Comparison of ENCODE assay signal across 31 mouse cellular contexts in genomic region chr12:80986628-80987027, GRCm38 (mm10). TPM values are rescaled to one million over a fixed set of nuclear protein-coding genes. Genes with fewer than 3 reads are reported as not detected.
DNase-seq lines count a peak whose midpoint lies in the region; ATAC-seq and TF ChIP-seq lines count a peak whose summit lies in the region.
"Had no signal": no experiment of that assay in that cellular context is flagged by ENCODE, and none has a peak within 500 bp of the region (broad histone marks: within the 10 kb centered on the region; RNA-seq: fewer than 3 reads in every experiment).

No protein-coding gene starts in this region.

- peak; percentile 36 for DNase-seq in intestine, embryonic 14.5 days (ENCODE audit: low spot score)
- no peak for DNase-seq in lung, postnatal 0 days (ENCODE audit: low spot score)
- DNase-seq in lung, adult 18-20 months: no peak
- no peak for DNase-seq in MEL (ENCODE audit: low read depth, low spot score)
- DNase-seq in frontal cortex, postnatal 14 days (ENCODE audit: low spot score in 2 of 2): no peak
- DNase-seq: adrenal gland, postnatal 25 days; cerebellum, adult 2 months; cerebellum, postnatal 14 days; gastrocnemius, postnatal 10 days; kidney, adult 2 months; kidney, postnatal 36 days; spleen, adult 18-20 months; thymus, postnatal 4 days had no signal

- no peaks in the 10 kb centered on the region for H3K79me2 ChIP-seq in MEL (ENCODE audit: control insufficient read depth, insufficient read depth, low read length, poor library complexity)

- 74% methylated on average over 4 of the region's 4 CpGs for WGBS in intestine, embryonic 14.5 days
- 81% methylated on average over 4 of the region's 4 CpGs for WGBS in intestine, embryonic 15.5 days
- WGBS in lung, postnatal 0 days: 75% methylated on average over 4 of the region's 4 CpGs

- H3K36me3 ChIP-seq in intestine, embryonic 14.5 days (ENCODE audit: control insufficient read depth, insufficient read depth, low read length): no peaks in the 10 kb centered on the region
- no peaks in the 10 kb centered on the region for H3K36me3 ChIP-seq in intestine, embryonic 15.5 days
- H3K36me3 ChIP-seq in lung, postnatal 0 days (ENCODE audit: insufficient read depth, low read length): no peaks in the 10 kb centered on the region
- no peaks in the 10 kb centered on the region; a peak in 1 of 4 replicates for H3K36me3 ChIP-seq in MEL (ENCODE audit: control insufficient read depth in 1 of 2, insufficient read depth in 2 of 2, low read length in 2 of 2)
- H3K36me3 ChIP-seq: forebrain, embryonic 15.5 days; G1E; heart, embryonic 10.5 days; heart, embryonic 15.5 days; limb, embryonic 13.5 days; midbrain, embryonic 15.5 days had no signal

- TF ChIP-seq RAD21 in MEL (IDR thresholded peaks at IDR 0.05; ENCODE audit: low read depth, low read length): peak; percentile 37

- H3K4me2 ChIP-seq in intestine, embryonic 14.5 days (ENCODE audit: low read length): no peak overlapping the region
- no peak overlapping the region for H3K4me2 ChIP-seq in intestine, embryonic 15.5 days (replicated peaks)
- no peak overlapping the region for H3K4me2 ChIP-seq in lung, postnatal 0 days (replicated peaks; ENCODE audit: low read depth, low read length)
- H3K4me2 ChIP-seq: forebrain, embryonic 15.5 days; heart, embryonic 15.5 days; limb, embryonic 13.5 days; midbrain, embryonic 15.5 days had no signal

- no peak for TF ChIP-seq POLR2A in MEL (IDR thresholded peaks at IDR 0.05; ENCODE audit: control insufficient read depth in 1 of 2, insufficient read depth in 1 of 2, low read depth in 1 of 2, low read length in 2 of 2, poor library complexity in 1 of 2)

- no peaks in the 10 kb centered on the region for H3K4me1 ChIP-seq in intestine, embryonic 14.5 days (replicated peaks; ENCODE audit: control insufficient read depth, insufficient read depth, low read length)
- no peaks in the 10 kb centered on the region for H3K4me1 ChIP-seq in intestine, embryonic 15.5 days (replicated peaks)
- no peaks in the 10 kb centered on the region for H3K4me1 ChIP-seq in lung, postnatal 0 days (ENCODE audit: insufficient read depth, low read depth, low read length)
- H3K4me1 ChIP-seq in MEL (ENCODE audit: control insufficient read depth in 1 of 2, insufficient read depth in 2 of 2, low read length in 2 of 2): peaks cover 0 to 3% of the 10 kb centered on the region in 2 experiments; a peak in 1 of 4 replicates
- H3K4me1 ChIP-seq: forebrain, embryonic 15.5 days; heart, embryonic 10.5 days; heart, embryonic 15.5 days; limb, embryonic 13.5 days; midbrain, embryonic 15.5 days had no signal

- no peak overlapping the region for H3K9ac ChIP-seq in intestine, embryonic 14.5 days (ENCODE audit: low read length)
- no peak overlapping the region for H3K9ac ChIP-seq in intestine, embryonic 15.5 days
- H3K9ac ChIP-seq in lung, postnatal 0 days (replicated peaks; ENCODE audit: low read depth): no peak overlapping the region
- H3K9ac ChIP-seq in MEL (ENCODE audit: control insufficient read depth, low read depth, low read length, poor library complexity, severe bottlenecking): no peak overlapping the region
- H3K9ac ChIP-seq: forebrain, embryonic 15.5 days; heart, embryonic 15.5 days; limb, embryonic 13.5 days; liver, embryonic 14.5 days; midbrain, embryonic 15.5 days had no signal

- H3K4me3 ChIP-seq in intestine, embryonic 14.5 days (ENCODE audit: low read depth, low read length): no peak overlapping the region
- no peak overlapping the region for H3K4me3 ChIP-seq in intestine, embryonic 15.5 days (replicated peaks)
- no peak overlapping the region for H3K4me3 ChIP-seq in lung, postnatal 0 days (ENCODE audit: low read depth, low read length)
- no peak overlapping the region for H3K4me3 ChIP-seq in MEL (ENCODE audit: control insufficient read depth in 1 of 2, insufficient read depth in 1 of 2, low read depth in 2 of 2, low read length in 2 of 2)
- H3K4me3 ChIP-seq: forebrain, embryonic 15.5 days; heart, embryonic 10.5 days; heart, embryonic 15.5 days; limb, embryonic 13.5 days; midbrain, embryonic 15.5 days had no signal

- TF ChIP-seq EP300 in lung, postnatal 0 days (IDR thresholded peaks at IDR 0.05): no peak
- no peak for TF ChIP-seq EP300 in MEL (IDR thresholded peaks at IDR 0.05; ENCODE audit: low read depth in 1 of 2, low read length in 2 of 2)

- H3K27ac ChIP-seq in intestine, embryonic 14.5 days (ENCODE audit: low read depth): no peak overlapping the region
- no peak overlapping the region for H3K27ac ChIP-seq in intestine, embryonic 15.5 days
- H3K27ac ChIP-seq in lung, postnatal 0 days (ENCODE audit: low read length): no peak overlapping the region
- no peak overlapping the region for H3K27ac ChIP-seq in MEL (ENCODE audit: control insufficient read depth, low read depth, low read length)
- H3K27ac ChIP-seq: forebrain, embryonic 15.5 days; heart, embryonic 10.5 days; heart, embryonic 15.5 days; limb, embryonic 13.5 days; liver, embryonic 14.5 days; macrophage; midbrain, embryonic 15.5 days had no signal

- 0 out of 2 replicates have a peak, but pooled peaks have one; percentile 12 for TF ChIP-seq CTCF in lung, postnatal 0 days (IDR thresholded peaks at IDR 0.05)
- TF ChIP-seq CTCF in MEL (IDR thresholded peaks at IDR 0.05 in 2 of 3, conservative IDR thresholded peaks at IDR 0.05 in 1 of 3; ENCODE audit: control insufficient read depth in 1 of 3, insufficient read depth in 1 of 3, low read depth in 2 of 3, low read length in 3 of 3, poor library complexity in 1 of 3, severe bottlenecking in 1 of 3): peak in 1 of 3 experiments; percentile 48; a peak in 2 of 6 replicates

- no peaks in the 10 kb centered on the region for H3K9me3 ChIP-seq in intestine, embryonic 14.5 days (ENCODE audit: control insufficient read depth, low read length)
- H3K9me3 ChIP-seq in intestine, embryonic 15.5 days: no peaks in the 10 kb centered on the region
- H3K9me3 ChIP-seq in lung, postnatal 0 days (ENCODE audit: low read length): no peaks in the 10 kb centered on the region
- H3K9me3 ChIP-seq in MEL (replicated peaks; ENCODE audit: insufficient read depth, low read length): no peaks in the 10 kb centered on the region
- H3K9me3 ChIP-seq: forebrain, embryonic 15.5 days; heart, embryonic 10.5 days; heart, embryonic 15.5 days; limb, embryonic 13.5 days; midbrain, embryonic 15.5 days had no signal

- no peaks in the 10 kb centered on the region for H3K27me3 ChIP-seq in intestine, embryonic 14.5 days (replicated peaks; ENCODE audit: control insufficient read depth, insufficient read depth, low read length)
- no peaks in the 10 kb centered on the region for H3K27me3 ChIP-seq in intestine, embryonic 15.5 days (replicated peaks)
- H3K27me3 ChIP-seq in lung, postnatal 0 days (replicated peaks; ENCODE audit: insufficient read depth, low read length): no peaks in the 10 kb centered on the region
- peaks cover 0 to 3% of the 10 kb centered on the region in 2 experiments; a peak in 2 of 4 replicates for H3K27me3 ChIP-seq in MEL (ENCODE audit: control insufficient read depth in 1 of 2, insufficient read depth in 2 of 2, low read length in 2 of 2)
- H3K27me3 ChIP-seq: forebrain, embryonic 15.5 days; heart, embryonic 15.5 days; midbrain, embryonic 15.5 days had no signal

- no peak for ATAC-seq in intestine, embryonic 14.5 days (replicated peaks; ENCODE audit: low FRiP score, low TSS enrichment, low read depth)
- no peak for ATAC-seq in intestine, embryonic 15.5 days
- ATAC-seq in lung, postnatal 0 days: no peak
- ATAC-seq in megakaryocyte progenitor cell, adult 5-6 weeks (replicated peaks; ENCODE audit: poor library complexity): peak; percentile 39; the same call in 1 of the 2 replicates
- ATAC-seq: forebrain, embryonic 15.5 days; midbrain, embryonic 15.5 days; Patski had no signal

TF ChIP-seq in MEL, 35 proteins besides CTCF, POLR2A, EP300 and RAD21:
- peak; percentile 40 for TF ChIP-seq SMC3 (IDR thresholded peaks at IDR 0.05; ENCODE audit: low read depth, low read length)
- no peak for TF ChIP-seq TCF12 (IDR thresholded peaks at IDR 0.05; ENCODE audit: low read depth, low read length)

RNA-seq across cellular contexts. Expression of gene Slc10a1, which starts 18.1 kb away (rescaled TPM):
- 0.50 and 0.74 TPM in 2 replicates for polyA plus RNA-seq in intestine, embryonic 14.5 days (2014; fragmentation: Nextera tagmentation; extraction: Ambion mirVana)
- 0.36 and 0.47 TPM in 2 replicates for polyA plus RNA-seq in intestine, embryonic 15.5 days (2015; fragmentation: Nextera tagmentation; extraction: Ambion mirVana)
- polyA plus RNA-seq in lung, postnatal 0 days (2015; fragmentation: Nextera tagmentation; extraction: Ambion mirVana): 0.47 and 0.57 TPM in 2 replicates
- total RNA-seq in MEL (2012; rRNA removed): 0.12 TPM in 1 of 2 replicates, not detected in the other
- under 1 TPM in 1 of 2 experiments, not detected in 1; 0.18 TPM for polyA plus RNA-seq in MEL (2012; ENCODE audit: insufficient read depth in 1 of 2, insufficient read length in 2 of 2, low read depth in 1 of 2, low replicate concordance in 2 of 2, missing spikeins in 1 of 2)
- total RNA-seq in megakaryocyte progenitor cell, adult 5-6 weeks (2015): not detected in 2 replicates
- total RNA-seq in megakaryocyte progenitor cell, adult 5-6 weeks (2017): not detected in 2 replicates
- total RNA-seq: adrenal gland, postnatal 25 days; heart, postnatal 25 days; layer of hippocampus, adult 8-10 months; layer of hippocampus, postnatal 25 days; left cerebral cortex, adult 8-10 months; left cerebral cortex, postnatal 36 days had no signal
- polyA plus RNA-seq: C2C12; cerebellum, adult 2 months; G1E; gonadal fat pad, adult 2 months; macrophage had no signal

RNA-seq across cellular contexts. Expression of gene Smoc1, which starts 40.0 kb away (rescaled TPM):
- polyA plus RNA-seq in intestine, embryonic 14.5 days (2014; fragmentation: Nextera tagmentation; extraction: Ambion mirVana): 8.8 and 10.9 TPM in 2 replicates
- polyA plus RNA-seq in intestine, embryonic 15.5 days (2015; fragmentation: Nextera tagmentation; extraction: Ambion mirVana): 8.1 and 9.6 TPM in 2 replicates
- polyA plus RNA-seq in lung, postnatal 0 days (2015; fragmentation: Nextera tagmentation; extraction: Ambion mirVana): 0.19 and 0.45 TPM in 2 replicates
- 18.8 and 22.4 TPM in 2 replicates for total RNA-seq in MEL (2012; rRNA removed)
- 10 to 100 TPM in 1 of 2 experiments, not detected in 1; 23.3 TPM for polyA plus RNA-seq in MEL (2012; ENCODE audit: insufficient read depth in 1 of 2, insufficient read length in 2 of 2, low read depth in 1 of 2, low replicate concordance in 2 of 2, missing spikeins in 1 of 2)
- 0.54 and 0.83 TPM in 2 replicates for total RNA-seq in megakaryocyte progenitor cell, adult 5-6 weeks (2015)
- total RNA-seq in megakaryocyte progenitor cell, adult 5-6 weeks (2017): 1.6 and 1.7 TPM in 2 replicates

RNA-seq across cellular contexts. Expression of gene Srsf5, which starts 41.3 kb away (rescaled TPM):
- polyA plus RNA-seq in intestine, embryonic 14.5 days (2014; fragmentation: Nextera tagmentation; extraction: Ambion mirVana): 350 and 386 TPM in 2 replicates
- polyA plus RNA-seq in intestine, embryonic 15.5 days (2015; fragmentation: Nextera tagmentation; extraction: Ambion mirVana): 515 and 607 TPM in 2 replicates
- 442 and 529 TPM in 2 replicates for polyA plus RNA-seq in lung, postnatal 0 days (2015; fragmentation: Nextera tagmentation; extraction: Ambion mirVana)
- 401 and 419 TPM in 2 replicates for total RNA-seq in MEL (2012; rRNA removed)
- 100 to 1,000 TPM; 276 to 460 TPM for polyA plus RNA-seq in MEL (2012; ENCODE audit: insufficient read depth in 1 of 2, insufficient read length in 2 of 2, low read depth in 1 of 2, low replicate concordance in 2 of 2, missing spikeins in 1 of 2)
- 254 and 283 TPM in 2 replicates for total RNA-seq in megakaryocyte progenitor cell, adult 5-6 weeks (2015)
- 684 and 913 TPM in 2 replicates for total RNA-seq in megakaryocyte progenitor cell, adult 5-6 weeks (2017)
